Mouse (Mus musculus): Measurements from ENCODE around the gene Kcnb1.

- TF ChIP-seq CTCF (conservative IDR thresholded peaks at IDR 0.05; ENCODE audit: low read length), result no peak
- no peak for TF ChIP-seq NANOG (IDR thresholded peaks at IDR 0.05; ENCODE audit: borderline replicate concordance, low read length)
Observed at GRCm38 (mm10) chr2:167127404-167127803, 62.6 kb downstream of the Kcnb1 start.
